Comparison of ENCODE assay signal across 8 mouse cellular contexts in genomic region chr12:72762502-72762901, GRCm38 (mm10). TPM values are rescaled to one million over a fixed set of nuclear protein-coding genes. Genes with fewer than 3 reads are reported as not detected.
DNase-seq lines count a peak whose midpoint lies in the region; ATAC-seq and TF ChIP-seq lines count a peak whose summit lies in the region.

No protein-coding gene starts in this region.

- peaks cover 2% of the 10 kb centered on the region for H3K4me1 ChIP-seq in lung, adult 2 months (ENCODE audit: control insufficient read depth, insufficient read depth, low read length)
- H3K4me1 ChIP-seq in embryonic facial prominence, embryonic 13.5 days = peaks cover 15% of the 10 kb centered on the region
- peaks cover 33% of the 10 kb centered on the region for H3K4me1 ChIP-seq in limb, embryonic 10.5 days
- peaks cover 27% of the 10 kb centered on the region for H3K4me1 ChIP-seq in neural tube, embryonic 15.5 days

- 18% methylated on average over 1 of the region's 1 CpGs for WGBS in lung, adult 2 months
- WGBS in embryonic facial prominence, embryonic 13.5 days = 37% methylated on average over 1 of the region's 1 CpGs
- WGBS in limb, embryonic 10.5 days = 72% methylated on average over 1 of the region's 1 CpGs
- WGBS in neural tube, embryonic 15.5 days = 33% methylated on average over 1 of the region's 1 CpGs

- peak overlapping the region; percentile 35 for H3K4me3 ChIP-seq in lung, adult 2 months (replicated peaks; ENCODE audit: extremely low read depth, low read depth, low read length)
- H3K4me3 ChIP-seq in embryonic facial prominence, embryonic 13.5 days = peak overlapping the region; percentile 86
- H3K4me3 ChIP-seq in limb, embryonic 10.5 days = peak overlapping the region; percentile 88
- H3K4me3 ChIP-seq in neural tube, embryonic 15.5 days (replicated peaks) = peak overlapping the region; percentile 70

- no peak for TF ChIP-seq CTCF in lung, adult 2 months (IDR thresholded peaks at IDR 0.05; ENCODE audit: insufficient read depth, low read length)

- ATAC-seq in embryonic facial prominence, embryonic 13.5 days (ENCODE audit: insufficient number of reproducible peaks, insufficient read depth, low FRiP score, low TSS enrichment, low read depth) = no peak
- ATAC-seq in neural tube, embryonic 15.5 days (ENCODE audit: low FRiP score) = no peak

- no peak overlapping the region for H3K27ac ChIP-seq in embryonic facial prominence, embryonic 13.5 days
- H3K27ac ChIP-seq in limb, embryonic 10.5 days = no peak overlapping the region
- H3K27ac ChIP-seq in neural tube, embryonic 15.5 days (replicated peaks) = peak overlapping the region; percentile 96; the same call in 1 of the 2 replicates

- no peaks in the 10 kb centered on the region for H3K36me3 ChIP-seq in embryonic facial prominence, embryonic 13.5 days
- no peaks in the 10 kb centered on the region for H3K36me3 ChIP-seq in limb, embryonic 10.5 days
- H3K36me3 ChIP-seq in neural tube, embryonic 15.5 days = no peaks in the 10 kb centered on the region

- H3K9me3 ChIP-seq in embryonic facial prominence, embryonic 13.5 days = no peaks in the 10 kb centered on the region
- no peaks in the 10 kb centered on the region for H3K9me3 ChIP-seq in limb, embryonic 10.5 days (replicated peaks)
- no peaks in the 10 kb centered on the region for H3K9me3 ChIP-seq in neural tube, embryonic 15.5 days (replicated peaks)

- TF ChIP-seq POLR2A in lung, adult 2 months (IDR thresholded peaks at IDR 0.05; ENCODE audit: borderline replicate concordance, extremely low read depth, low read depth, low read length) = no peak

- DNase-seq in lung, adult 2 months = no peak
- DNase-seq in lung, postnatal 4 days = no peak
- DNase-seq in limb, embryonic 10.5 days (ENCODE audit: low spot score) = no peak
- no peak for DNase-seq in B cell, adult 2 months
- no peak for DNase-seq in frontal cortex, postnatal 14 days (ENCODE audit: low spot score in 2 of 2)
- DNase-seq in ovary, postnatal 14 days (ENCODE audit: low spot score) = no peak

- no peaks in the 10 kb centered on the region for H3K27me3 ChIP-seq in embryonic facial prominence, embryonic 13.5 days
- no peaks in the 10 kb centered on the region for H3K27me3 ChIP-seq in limb, embryonic 10.5 days (ENCODE audit: low read depth, poor library complexity, severe bottlenecking)
- no peaks in the 10 kb centered on the region for H3K27me3 ChIP-seq in neural tube, embryonic 15.5 days (replicated peaks)

- peak overlapping the region; percentile 71 for H3K4me2 ChIP-seq in embryonic facial prominence, embryonic 13.5 days
- peak overlapping the region; percentile 69 for H3K4me2 ChIP-seq in neural tube, embryonic 15.5 days

- peak overlapping the region; percentile 99 for H3K9ac ChIP-seq in embryonic facial prominence, embryonic 13.5 days
- H3K9ac ChIP-seq in neural tube, embryonic 15.5 days (replicated peaks) = peak overlapping the region; percentile 87

RNA-seq across cellular contexts. Expression of gene Ppm1a, which starts 5.2 kb away (rescaled TPM):
- 32.0 and 54.9 TPM in 2 replicates for polyA plus RNA-seq in lung, adult 2 months (2012; rRNA removed)
- 46.6 and 54.8 TPM in 2 replicates for polyA plus RNA-seq in embryonic facial prominence, embryonic 13.5 days (2015; fragmentation: Nextera tagmentation; extraction: Ambion mirVana)
- 42.1 and 51.1 TPM in 2 replicates for polyA plus RNA-seq in limb, embryonic 10.5 days (2016; fragmentation: Nextera tagmentation; extraction: Ambion mirVana)
- 59.5 and 68.7 TPM in 2 replicates for polyA plus RNA-seq in neural tube, embryonic 15.5 days (2015; fragmentation: Nextera tagmentation; extraction: Ambion mirVana)

Comparison
In these comparisons a context has a peak if more than half of its experiments do, and no peak if none do; other contexts are left out.
1. H3K4me3 ChIP-seq: peak in every context shown above with its lines; median percentile 88 in limb, embryonic 10.5 days; 86 in embryonic facial prominence, embryonic 13.5 days; 70 in neural tube, embryonic 15.5 days; 35 in lung, adult 2 months.